Mouse (Mus musculus): ENCODE measurements at regions not wholly inside any gene's neighbourhood (a gene's known extent, or its start where the extent isn't known, plus 50 kb on each side); places are given as distances from the start of the nearest gene placed in this dataset.

DNA sequence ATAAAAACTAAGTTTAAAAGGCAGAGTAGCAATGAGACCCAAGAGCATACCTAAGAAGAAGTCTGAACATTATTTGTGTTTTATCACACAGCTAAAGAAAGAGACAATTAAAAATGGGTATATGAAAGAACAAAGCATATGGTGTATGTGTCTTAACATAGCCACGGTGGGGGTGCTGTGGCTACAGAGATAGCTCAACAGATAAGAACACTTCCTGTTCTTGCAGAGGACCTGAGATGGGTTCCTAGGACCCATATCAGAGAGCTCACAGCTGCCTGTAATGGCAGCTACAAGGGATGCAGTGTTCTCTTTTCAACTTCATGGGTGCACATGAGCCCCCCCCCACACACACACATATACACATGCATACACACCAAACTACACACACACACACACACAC lies 267.0 kb downstream of the Nedd1 start:
- Histone ChIP-seq H3K4me1 (no peaks in the 10 kb centered on the region), H3K27me3 (replicated peaks; ENCODE audit: low read depth, poor library complexity, severe bottlenecking) (no peaks in the 10 kb centered on the region), H3K4me3 (no peak overlapping the region), H3K27ac (replicated peaks) (no peak overlapping the region), H3K36me3 (replicated peaks) (no peaks in the 10 kb centered on the region), H3K9me3 (no peaks in the 10 kb centered on the region)
- no peak for DNase-seq (ENCODE audit: low spot score)
- 84% methylated on average over 1 of the region's 1 CpGs for WGBS

DNA sequence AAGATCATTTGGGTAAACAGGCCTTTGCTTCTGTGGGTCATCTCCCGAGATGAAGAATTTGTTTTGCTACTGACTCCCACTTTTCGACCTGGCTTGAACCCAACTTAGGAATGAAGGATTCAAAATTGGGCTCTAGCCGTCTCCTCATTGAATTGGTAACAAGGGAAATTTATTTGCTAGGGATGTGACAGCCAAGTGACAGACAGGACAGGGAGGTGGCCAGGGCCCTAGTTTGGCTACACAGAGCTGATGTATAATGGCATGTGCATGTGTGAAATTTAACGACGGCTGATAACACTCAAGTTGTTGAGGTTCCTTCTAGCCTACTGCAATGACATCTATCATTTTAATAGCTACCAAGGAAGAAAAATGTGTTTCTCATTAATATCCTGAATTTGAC lies 268.7 kb downstream of the Nedd1 start:
- DNase-seq (ENCODE audit: low spot score) = no peak
- no peaks in the 10 kb centered on the region for H3K9me3 ChIP-seq
- no peaks in the 10 kb centered on the region for H3K27me3 ChIP-seq (replicated peaks; ENCODE audit: low read depth, poor library complexity, severe bottlenecking)
- H3K36me3 ChIP-seq (replicated peaks) = no peaks in the 10 kb centered on the region
- 87% methylated on average over 5 of the region's 5 CpGs for WGBS
- no peak overlapping the region for H3K27ac ChIP-seq (replicated peaks)
- H3K4me1 ChIP-seq = no peaks in the 10 kb centered on the region
- H3K4me3 ChIP-seq = no peak overlapping the region

DNA sequence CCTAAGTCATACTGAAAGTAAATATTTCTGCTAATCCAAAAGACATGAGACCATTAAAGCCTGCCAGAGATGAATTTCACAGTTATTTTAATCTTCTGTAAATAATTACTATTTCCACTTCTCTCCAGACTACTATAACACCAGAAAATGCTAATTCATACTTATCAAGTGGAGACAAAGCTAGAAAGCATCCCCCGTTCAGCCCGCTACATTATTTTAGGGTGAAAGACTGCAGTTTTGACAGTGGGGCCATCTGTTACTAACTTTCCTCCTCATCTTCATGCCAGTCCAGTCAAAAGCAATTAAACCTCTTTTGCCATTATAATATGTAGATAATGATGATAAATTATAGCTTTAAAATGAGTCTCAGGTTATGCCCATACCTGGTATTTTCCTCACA lies 276.3 kb downstream of the Nedd1 start:
- Histone ChIP-seq H3K9me3 (no peaks in the 10 kb centered on the region), H3K4me1 (peaks cover 10% of the 10 kb centered on the region), H3K4me3 (no peak overlapping the region), H3K27ac (replicated peaks) (no peak overlapping the region), H3K27me3 (replicated peaks; ENCODE audit: low read depth, poor library complexity, severe bottlenecking) (no peaks in the 10 kb centered on the region), H3K36me3 (replicated peaks) (no peaks in the 10 kb centered on the region)
- WGBS = 95% methylated on average over 2 of the region's 2 CpGs
- no peak for DNase-seq (ENCODE audit: low spot score)

DNA sequence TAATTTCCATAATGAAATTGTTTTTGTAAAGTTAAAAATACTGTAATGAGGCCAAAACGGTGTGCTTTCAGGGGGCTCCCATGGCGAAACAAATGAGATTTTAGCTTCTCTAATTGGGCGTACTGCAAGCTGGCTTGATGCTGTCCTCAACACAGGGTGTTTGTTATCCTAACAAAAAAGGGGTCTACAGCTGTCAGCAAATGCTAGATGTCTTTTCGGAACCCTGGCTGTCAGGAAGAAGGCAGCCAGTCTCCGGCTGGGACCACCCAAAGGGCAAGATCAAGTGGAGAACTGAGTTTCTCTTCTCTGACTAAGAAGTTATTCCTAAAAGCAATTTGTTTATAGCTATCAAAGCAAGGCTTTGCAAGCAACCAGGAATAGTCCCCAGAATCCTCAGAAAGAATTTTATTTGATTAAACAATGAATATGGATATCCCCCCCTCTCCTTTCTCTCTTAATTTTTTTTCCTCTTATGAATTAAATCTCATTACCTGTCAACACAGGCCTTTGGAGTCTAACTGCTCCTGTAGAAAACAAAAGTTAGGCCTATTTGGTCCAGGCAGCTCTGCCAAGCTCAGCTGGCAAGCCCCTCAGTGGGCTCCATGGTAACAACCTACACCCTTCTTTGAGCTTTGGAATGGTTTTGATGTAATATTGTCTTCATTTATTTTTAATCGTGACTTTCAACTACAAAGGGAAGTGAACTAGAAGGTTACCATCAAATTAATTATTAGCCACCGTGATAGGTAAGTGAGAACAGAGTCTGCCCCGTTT lies 283.4 kb downstream of the Nedd1 start:
- Histone ChIP-seq H3K9me3 (no peaks in the 10 kb centered on the region), H3K27me3 (replicated peaks; ENCODE audit: low read depth, poor library complexity, severe bottlenecking) (no peaks in the 10 kb centered on the region), H3K36me3 (replicated peaks) (no peaks in the 10 kb centered on the region), H3K4me1 (peaks cover 22% of the 10 kb centered on the region), H3K27ac (replicated peaks) (no peak overlapping the region), H3K4me3 (no peak overlapping the region)
- DNase-seq (ENCODE audit: low spot score) = peak; percentile 11
- 47% methylated on average over 8 of the region's 8 CpGs for WGBS

DNA sequence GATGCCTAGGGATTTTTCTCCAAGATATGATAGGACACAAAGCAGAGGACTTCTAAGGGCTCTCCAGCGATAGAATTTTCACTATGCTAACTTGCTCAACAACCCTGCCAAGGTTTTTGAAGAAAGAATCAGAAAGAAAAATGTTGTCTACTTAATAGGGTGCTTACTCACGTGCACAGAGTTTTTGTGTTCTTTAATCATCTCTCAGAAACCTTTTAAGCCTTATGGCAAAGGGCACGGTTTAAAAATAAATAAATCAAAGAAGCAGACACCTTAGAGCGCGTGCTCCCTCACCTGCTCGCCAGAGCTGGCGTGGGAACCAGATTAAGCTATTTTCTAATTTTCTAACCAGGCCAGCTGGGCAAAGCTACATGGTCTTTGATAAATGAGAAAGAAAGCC lies 293.0 kb downstream of the Nedd1 start:
- no peak overlapping the region for H3K27ac ChIP-seq (replicated peaks)
- no peak for DNase-seq (ENCODE audit: low spot score)
- no peaks in the 10 kb centered on the region for H3K27me3 ChIP-seq (replicated peaks; ENCODE audit: low read depth, poor library complexity, severe bottlenecking)
- no peaks in the 10 kb centered on the region for H3K9me3 ChIP-seq
- 75% methylated on average over 7 of the region's 7 CpGs for WGBS
- no peaks in the 10 kb centered on the region for H3K36me3 ChIP-seq (replicated peaks)
- no peaks in the 10 kb centered on the region for H3K4me1 ChIP-seq
- H3K4me3 ChIP-seq = no peak overlapping the region

DNA sequence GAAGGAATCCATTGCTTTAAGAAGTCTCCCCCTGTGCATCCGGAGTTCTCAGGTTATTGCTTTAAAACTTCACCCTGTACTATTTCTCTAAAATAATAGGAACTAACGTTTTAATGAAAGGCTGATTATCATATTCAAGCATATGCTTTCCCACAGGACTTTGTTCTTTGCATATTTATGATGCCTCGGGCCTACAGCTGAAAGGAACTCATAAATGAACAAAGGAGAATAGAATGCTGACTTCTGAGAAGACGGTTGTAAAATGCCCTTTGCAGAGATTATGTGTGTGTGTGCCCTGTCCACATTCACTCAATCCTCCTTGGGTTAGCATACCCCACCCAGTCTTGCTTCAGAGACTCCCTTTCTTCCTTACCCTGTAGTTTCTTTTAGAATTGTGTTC lies 294.2 kb downstream of the Nedd1 start:
- H3K27ac ChIP-seq (replicated peaks) = no peak overlapping the region
- no peaks in the 10 kb centered on the region for H3K27me3 ChIP-seq (replicated peaks; ENCODE audit: low read depth, poor library complexity, severe bottlenecking)
- DNase-seq (ENCODE audit: low spot score) = no peak
- no peak overlapping the region for H3K4me3 ChIP-seq
- H3K36me3 ChIP-seq (replicated peaks) = no peaks in the 10 kb centered on the region
- no peaks in the 10 kb centered on the region for H3K4me1 ChIP-seq
- 41% methylated on average over 4 of the region's 4 CpGs for WGBS
- H3K9me3 ChIP-seq = no peaks in the 10 kb centered on the region

DNA sequence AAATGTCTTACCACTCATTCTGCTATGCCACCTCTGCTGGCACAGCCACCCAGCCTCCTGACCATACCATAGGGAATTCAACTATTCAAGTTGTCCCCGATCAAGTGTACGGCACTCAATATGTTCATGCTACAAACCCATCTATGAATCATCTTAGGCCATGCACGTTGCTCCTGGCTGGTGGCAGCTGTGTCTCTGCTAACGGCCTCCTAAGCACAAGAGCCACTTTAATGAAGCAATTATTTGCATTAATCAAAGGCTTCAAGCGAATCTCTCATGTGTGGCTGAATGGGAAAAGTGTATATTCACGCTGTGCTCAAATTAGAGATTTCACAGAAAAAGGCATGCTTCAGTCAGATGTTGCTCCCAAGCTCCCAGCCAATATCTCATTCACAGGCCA lies 295.8 kb downstream of the Nedd1 start:
- Histone ChIP-seq H3K27me3 (replicated peaks; ENCODE audit: low read depth, poor library complexity, severe bottlenecking) (no peaks in the 10 kb centered on the region), H3K36me3 (replicated peaks) (no peaks in the 10 kb centered on the region), H3K4me3 (no peak overlapping the region), H3K9me3 (no peaks in the 10 kb centered on the region), H3K4me1 (no peaks in the 10 kb centered on the region), H3K27ac (replicated peaks) (no peak overlapping the region)
- no peak for DNase-seq (ENCODE audit: low spot score)
- 86% methylated on average over 6 of the region's 6 CpGs for WGBS

DNA sequence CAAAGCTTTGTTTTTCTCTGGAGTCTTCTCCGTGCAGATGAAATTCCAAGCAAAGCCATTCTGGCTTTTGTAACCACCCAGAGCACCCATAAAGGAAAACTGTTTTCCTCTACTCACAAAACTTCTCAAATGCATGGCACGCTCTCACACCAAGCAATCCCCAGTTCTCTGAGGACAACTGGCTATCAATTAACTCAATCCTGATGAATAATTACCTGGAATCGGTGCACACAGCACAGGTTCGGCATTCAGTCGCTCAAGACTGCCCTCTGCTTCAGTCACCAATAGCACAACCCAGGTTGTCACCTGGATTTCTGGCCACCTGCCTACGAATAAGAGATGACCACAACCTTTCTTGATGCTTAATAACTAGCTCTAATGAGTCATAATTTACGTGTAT lies 309.5 kb downstream of the Nedd1 start:
- no peak for DNase-seq (ENCODE audit: low spot score)
- Histone ChIP-seq H3K36me3 (replicated peaks) (no peaks in the 10 kb centered on the region), H3K27me3 (replicated peaks; ENCODE audit: low read depth, poor library complexity, severe bottlenecking) (no peaks in the 10 kb centered on the region), H3K27ac (replicated peaks) (no peak overlapping the region), H3K9me3 (no peaks in the 10 kb centered on the region), H3K4me3 (no peak overlapping the region), H3K4me1 (no peaks in the 10 kb centered on the region)
- 89% methylated on average over 7 of the region's 7 CpGs for WGBS

DNA sequence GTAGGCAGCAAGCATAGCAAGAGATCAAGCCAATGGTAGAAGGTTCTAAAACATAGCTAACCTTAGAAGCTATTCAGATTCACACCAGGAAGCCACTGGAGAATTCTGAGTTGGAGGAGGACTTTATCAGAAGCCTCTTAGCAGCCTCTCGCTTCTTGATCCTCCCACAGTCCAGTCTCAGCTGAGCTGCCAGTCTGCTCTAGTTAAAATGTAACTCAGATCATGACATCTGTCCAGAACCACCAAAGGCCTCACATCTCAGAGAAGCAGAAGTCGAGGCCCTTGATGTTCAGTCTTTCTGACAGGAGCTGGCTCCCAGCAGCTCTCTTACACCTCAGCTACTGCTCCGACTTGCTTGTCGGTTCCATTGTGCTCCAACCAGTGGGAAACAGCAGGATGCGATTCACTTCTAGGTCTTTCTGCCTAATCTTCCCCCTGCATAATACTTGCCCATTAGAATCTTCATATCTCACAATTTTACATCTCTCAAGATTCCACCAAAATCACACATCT lies 311.4 kb downstream of the Nedd1 start:
- 64% methylated on average over 5 of the region's 5 CpGs for WGBS
- H3K27me3 ChIP-seq (replicated peaks; ENCODE audit: low read depth, poor library complexity, severe bottlenecking) = no peaks in the 10 kb centered on the region
- no peaks in the 10 kb centered on the region for H3K36me3 ChIP-seq (replicated peaks)
- DNase-seq (ENCODE audit: low spot score) = no peak
- H3K27ac ChIP-seq (replicated peaks) = no peak overlapping the region
- H3K4me3 ChIP-seq = no peak overlapping the region
- no peaks in the 10 kb centered on the region for H3K4me1 ChIP-seq
- no peaks in the 10 kb centered on the region for H3K9me3 ChIP-seq

DNA sequence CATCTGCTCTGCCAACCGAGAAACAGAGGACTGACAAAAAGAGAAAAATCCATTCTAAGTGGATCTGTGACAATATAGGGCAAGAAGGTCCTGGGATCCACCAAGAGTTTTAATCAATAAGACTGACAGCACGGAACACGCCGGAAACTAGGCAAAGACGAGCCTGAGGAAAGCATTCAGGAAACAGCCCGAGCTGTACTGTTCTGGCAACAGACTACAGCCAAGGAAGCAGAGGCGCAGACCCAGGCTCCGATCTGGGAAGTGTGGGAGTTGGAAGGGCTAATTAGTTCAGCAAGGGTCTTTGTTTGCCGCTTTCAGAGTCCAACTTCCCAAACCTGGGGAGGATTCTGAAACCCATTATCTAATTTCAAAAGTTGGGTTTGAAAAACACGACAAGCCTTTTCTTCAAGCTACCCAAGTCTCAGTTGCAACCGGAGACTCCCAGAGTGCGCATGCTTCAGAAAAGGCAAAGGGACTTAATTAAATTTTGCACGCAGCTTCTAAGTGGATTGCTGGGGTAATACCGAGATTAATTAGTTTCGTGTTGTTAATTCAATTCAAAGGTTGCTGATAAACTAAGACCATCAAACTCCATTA lies 317.4 kb downstream of the Nedd1 start:
- Histone ChIP-seq H3K4me3 (no peak overlapping the region), H3K36me3 (replicated peaks) (no peaks in the 10 kb centered on the region), H3K9me3 (no peaks in the 10 kb centered on the region), H3K4me1 (no peaks in the 10 kb centered on the region), H3K27ac (replicated peaks) (0 out of 2 replicates have a peak overlapping the region, but pooled peaks have one; percentile 31), H3K27me3 (replicated peaks; ENCODE audit: low read depth, poor library complexity, severe bottlenecking) (no peaks in the 10 kb centered on the region)
- peak; percentile 18 for DNase-seq (ENCODE audit: low spot score)
- 49% methylated on average over 15 of the region's 15 CpGs for WGBS

DNA sequence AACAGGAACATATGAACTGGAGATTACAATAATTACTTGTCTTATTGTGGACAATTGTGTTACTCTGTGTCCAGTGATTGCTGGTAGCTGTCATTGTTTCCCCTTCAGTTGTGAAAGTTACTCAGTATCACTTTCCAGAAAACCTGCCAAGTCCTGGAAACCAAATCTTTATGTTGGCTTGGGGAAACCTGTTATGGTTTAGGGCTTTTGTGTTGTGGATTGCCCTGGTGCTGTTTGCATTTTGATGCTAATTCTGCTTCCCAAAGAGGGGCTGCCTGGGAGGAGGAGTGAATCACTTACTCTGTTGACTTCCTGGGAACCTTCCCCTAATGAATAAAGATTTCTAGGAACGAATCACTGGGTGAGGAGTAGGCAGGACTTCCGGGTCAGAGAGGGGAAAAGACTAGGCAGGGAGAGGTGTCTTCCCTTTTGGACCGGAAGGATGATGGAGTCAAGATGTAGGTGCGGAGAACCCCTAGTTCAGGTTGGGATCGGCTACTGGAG lies 321.6 kb downstream of the Nedd1 start:
- no peak overlapping the region for H3K4me3 ChIP-seq
- DNase-seq (ENCODE audit: low spot score) = no peak
- no peaks in the 10 kb centered on the region for H3K9me3 ChIP-seq
- H3K27me3 ChIP-seq (replicated peaks; ENCODE audit: low read depth, poor library complexity, severe bottlenecking) = no peaks in the 10 kb centered on the region
- no peaks in the 10 kb centered on the region for H3K4me1 ChIP-seq
- 79% methylated on average over 5 of the region's 5 CpGs for WGBS
- no peaks in the 10 kb centered on the region for H3K36me3 ChIP-seq (replicated peaks)
- no peak overlapping the region for H3K27ac ChIP-seq (replicated peaks)

DNA sequence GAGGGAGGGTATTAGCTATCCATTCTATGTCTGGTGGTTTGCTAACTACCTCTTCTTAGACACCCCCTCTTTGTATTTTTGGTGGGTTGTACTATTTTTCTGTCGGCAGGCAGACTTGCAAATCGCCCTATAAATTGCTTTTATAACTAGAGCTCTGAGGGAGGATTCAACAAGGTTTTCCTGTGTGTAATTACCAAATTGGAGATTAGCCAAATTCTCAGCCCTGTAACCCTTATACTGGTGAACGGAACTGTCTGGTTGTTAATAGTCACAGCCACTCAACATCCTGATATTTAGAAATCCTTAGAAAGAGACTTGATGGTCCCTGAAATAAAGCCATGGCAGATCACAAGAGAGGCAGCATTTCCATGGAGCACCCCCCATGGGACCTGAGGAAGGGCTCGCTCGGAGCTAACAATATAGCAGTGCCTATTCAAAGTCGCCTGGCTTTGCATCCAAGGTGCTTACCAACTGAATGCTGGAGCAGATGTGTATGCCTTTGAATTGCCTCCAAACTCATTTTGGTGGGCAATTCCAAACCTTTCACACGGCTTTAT lies 333.0 kb downstream of the Nedd1 start:
- Histone ChIP-seq H3K36me3 (replicated peaks) (no peaks in the 10 kb centered on the region), H3K27ac (replicated peaks) (no peak overlapping the region), H3K4me3 (no peak overlapping the region), H3K4me1 (no peaks in the 10 kb centered on the region), H3K27me3 (replicated peaks; ENCODE audit: low read depth, poor library complexity, severe bottlenecking) (no peaks in the 10 kb centered on the region), H3K9me3 (no peaks in the 10 kb centered on the region)
- no peak for DNase-seq (ENCODE audit: low spot score)
- 74% methylated on average over 7 of the region's 7 CpGs for WGBS

DNA sequence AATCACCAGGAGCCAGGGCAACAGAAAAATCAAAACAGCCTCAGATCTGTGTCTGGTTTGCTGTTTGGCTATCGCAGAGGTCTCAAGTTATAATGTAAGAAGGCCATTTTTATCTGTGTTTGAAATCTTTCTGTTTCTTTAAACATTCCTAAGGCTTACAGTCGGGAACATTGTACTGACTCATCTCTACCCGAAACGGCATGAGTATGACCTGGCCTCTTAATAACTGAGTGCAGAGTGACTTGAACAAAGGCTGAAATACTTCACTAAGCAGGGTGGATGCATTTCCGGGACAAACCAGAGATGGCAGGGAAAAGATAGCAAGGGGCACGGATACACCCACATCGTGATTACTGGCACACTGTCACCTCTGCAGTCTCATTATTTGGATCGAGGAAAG lies 355.1 kb downstream of the Nedd1 start:
- Histone ChIP-seq H3K27me3 (replicated peaks; ENCODE audit: low read depth, poor library complexity, severe bottlenecking) (no peaks in the 10 kb centered on the region), H3K9me3 (no peaks in the 10 kb centered on the region), H3K36me3 (replicated peaks) (no peaks in the 10 kb centered on the region), H3K4me1 (no peaks in the 10 kb centered on the region), H3K27ac (replicated peaks) (no peak overlapping the region), H3K4me3 (no peak overlapping the region)
- no peak for DNase-seq (ENCODE audit: low spot score)
- 85% methylated on average over 8 of the region's 8 CpGs for WGBS
